Mouse (Mus musculus) cortical plate, adult 2 months (tissue): ENCODE data around the gene Lrrc3c.

Experiments used
- CTCF ChIP-seq: fragments of 200-500 bp; IDR thresholded peaks from 2 replicates; pipeline ENCODE4 v1.5.1; 2011; ENCODE audit warnings: mild to moderate bottlenecking, control low read depth, low read length; ENCODE audit not compliant: insufficient read depth; ENCODE audit errors: extremely low read depth
- POLR2A ChIP-seq: fragments of 200-500 bp; IDR thresholded peaks from 2 replicates; pipeline ENCODE4 v1.6.1; 2011; ENCODE audit warnings: mild to moderate bottlenecking, low read length, control low read depth; ENCODE audit not compliant: insufficient read depth; ENCODE audit errors: extremely low read depth

DNA sequence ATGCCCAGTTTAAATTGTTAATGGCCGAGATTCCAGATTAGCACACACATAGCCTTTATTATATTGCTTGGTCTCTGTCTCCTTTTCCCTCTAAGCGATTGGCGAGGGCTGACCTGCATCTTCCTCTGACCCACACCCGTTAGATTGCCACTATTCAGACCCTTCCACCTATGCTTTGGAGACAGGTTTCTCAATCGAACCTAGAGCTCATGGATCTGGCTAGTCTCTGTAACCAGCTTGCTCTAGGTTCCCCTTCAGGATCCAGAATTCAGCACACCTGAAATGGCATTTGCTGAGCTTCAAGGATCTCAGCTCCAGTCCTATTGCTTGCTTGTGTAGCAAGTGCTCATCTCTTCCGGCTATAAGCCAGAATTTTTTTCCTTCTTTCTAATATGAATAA, 28.6 kb upstream of the Lrrc3c start:
- no peak for TF ChIP-seq POLR2A
- TF ChIP-seq CTCF, result no peak
